Mouse (Mus musculus) liver, adult 2 months (tissue): Measurements from ENCODE around the gene Shld2. TPM values are rescaled to one million over a fixed set of nuclear protein-coding genes. Genes with fewer than 3 reads are reported as not detected.
A peak's percentile ranks its signal among the peaks of the same experiment; 100 is the strongest.

Experiments
- DNase-seq: peaks from one replicate; pipeline ENCODE4 v3.0.0-alpha.2; 2011; ENCODE audit warnings: low read depth, low spot score; ENCODE audit errors: extremely low read depth
- H3K27ac ChIP-seq: fragments of 200-500 bp; replicated peaks from 2 replicates; pipeline ENCODE4 v1.5.1; 2012; ENCODE audit warnings: low read depth, mild to moderate bottlenecking, control low read depth, inconsistent platforms, low read length; ENCODE audit not compliant: insufficient read depth
- H3K27me3 ChIP-seq: fragments of 200-500 bp; 2 replicates; pipeline ENCODE4 v1.6.1; 2012; ENCODE audit warnings: mild to moderate bottlenecking, moderate library complexity, low read length, inconsistent platforms; ENCODE audit not compliant: control insufficient read depth, insufficient read depth
- H3K36me3 ChIP-seq: fragments of 200-500 bp; 2 replicates; pipeline ENCODE4 v1.6.1; 2012; ENCODE audit warnings: low read length, inconsistent platforms; ENCODE audit not compliant: control insufficient read depth, insufficient read depth
- H3K4me1 ChIP-seq: fragments of 200-500 bp; 2 replicates; pipeline ENCODE4 v1.6.1; 2011; ENCODE audit warnings: low read length; ENCODE audit not compliant: control insufficient read depth, insufficient read depth
- H3K4me3 ChIP-seq: fragments of 200-500 bp; 2 replicates; pipeline ENCODE4 v1.5.1; 2011; ENCODE audit warnings: low read depth, mild to moderate bottlenecking, control low read depth, low read length, moderate library complexity; ENCODE audit not compliant: insufficient read depth
- H3K79me2 ChIP-seq: fragments of 200-500 bp; 2 replicates; pipeline ENCODE4 v1.6.1; 2012; ENCODE audit warnings: inconsistent platforms, mild to moderate bottlenecking, low read length, moderate library complexity; ENCODE audit not compliant: control insufficient read depth, insufficient read depth
- H3K9ac ChIP-seq: fragments of 200-500 bp; 2 replicates; pipeline ENCODE4 v1.6.1; 2012; ENCODE audit warnings: low read depth, mild to moderate bottlenecking, control low read depth, inconsistent platforms, low read length
- CTCF ChIP-seq: fragments of 200-500 bp; IDR thresholded peaks from 2 replicates; pipeline ENCODE4 v1.5.1; 2011; ENCODE audit warnings: low read depth, low read length, control low read depth
- POLR2A ChIP-seq: fragments of 200-500 bp; IDR thresholded peaks from 2 replicates; pipeline ENCODE4 v1.6.1; 2011; ENCODE audit warnings: low read length, control low read depth; ENCODE audit not compliant: insufficient read depth; ENCODE audit errors: extremely low read depth
- WGBS: fragments of 180-500 bp; shearing (Covaris S2); methylation state at CpG from one replicate; pipeline ENCODE4 v1.1.7; 2018; 5-methylcytosine and 5-hydroxymethylcytosine counted together
- polyA plus RNA-seq: library from polyadenylated mRNA; depleted of rRNA; stranded (reverse); fragments of >200 nt; gene quantifications from 2 replicates; pipeline ENCODE4 v1.2.3, GENCODE M21; 2012
- total RNA-seq: library from RNA; depleted of rRNA; stranded (reverse); fragments of >200 nt; gene quantifications from 2 replicates; pipeline ENCODE4 v1.2.3, GENCODE M21; 2014

The Shld2 gene
- total and polyA plus RNA-seq, 2 experiments: 12.2 to 36.4 TPM

GRCm38 (mm10) chr14:34223362-34223898, 86.9 kb downstream of the Shld2 start:
- Histone ChIP-seq H3K9ac (no peak overlapping the region), H3K4me3 (no peak overlapping the region), H3K27ac (no peak overlapping the region), H3K36me3 (no peaks in the 10 kb centered on the region), H3K4me1 (no peaks in the 10 kb centered on the region), H3K79me2 (no peaks in the 10 kb centered on the region), H3K27me3 (peaks cover 3% of the 10 kb centered on the region; the same call in 1 of the 2 replicates)
- no peak for DNase-seq
- WGBS: 84% methylated on average over 5 of the region's 5 CpGs
- TF ChIP-seq POLR2A (no peak), CTCF (no peak)

- Histone ChIP-seq H3K27me3 (peaks cover 3% of the 10 kb centered on the region; the same call in 1 of the 2 replicates), H3K4me3 (no peak overlapping the region), H3K27ac (no peak overlapping the region), H3K4me1 (no peaks in the 10 kb centered on the region), H3K9ac (no peak overlapping the region), H3K36me3 (no peaks in the 10 kb centered on the region), H3K79me2 (no peaks in the 10 kb centered on the region)
- no peak for TF ChIP-seq POLR2A
- no peak for TF ChIP-seq CTCF
- 77% methylated on average over 5 of the region's 5 CpGs for WGBS
- no peak for DNase-seq
Measured at GRCm38 (mm10) chr14:34221416-34222077, 88.7 kb downstream of the Shld2 start.

GRCm38 (mm10) chr14:34220426-34220825, 89.9 kb downstream of the Shld2 start:
- no peak overlapping the region for H3K9ac ChIP-seq
- H3K27me3 ChIP-seq: peaks cover 3% of the 10 kb centered on the region; the same call in 1 of the 2 replicates
- H3K79me2 ChIP-seq: no peaks in the 10 kb centered on the region
- 73% methylated on average over 5 of the region's 5 CpGs for WGBS
- no peak overlapping the region for H3K27ac ChIP-seq
- no peak for TF ChIP-seq CTCF
- no peak for TF ChIP-seq POLR2A
- no peaks in the 10 kb centered on the region for H3K36me3 ChIP-seq
- H3K4me1 ChIP-seq: no peaks in the 10 kb centered on the region
- H3K4me3 ChIP-seq: no peak overlapping the region
- no peak for DNase-seq

- H3K79me2 ChIP-seq: no peaks in the 10 kb centered on the region
- 0 out of 2 replicates have a peak overlapping the region, but pooled peaks have one; percentile 5 for H3K4me3 ChIP-seq
- WGBS: 9% methylated on average over 29 of the region's 29 CpGs
- TF ChIP-seq CTCF (no peak), POLR2A (no peak)
- H3K27ac ChIP-seq: no peak overlapping the region
- H3K36me3 ChIP-seq: no peaks in the 10 kb centered on the region
- H3K27me3 ChIP-seq: peaks cover 3% of the 10 kb centered on the region; the same call in 1 of the 2 replicates
- DNase-seq: no peak
- H3K9ac ChIP-seq: no peak overlapping the region
- no peaks in the 10 kb centered on the region for H3K4me1 ChIP-seq
Measured at GRCm38 (mm10) chr14:34219786-34220198, 90.5 kb downstream of the Shld2 start.

- H3K36me3 ChIP-seq: no peaks in the 10 kb centered on the region
- H3K4me3 ChIP-seq: 0 out of 2 replicates have a peak within 1 kb of the TSS, but pooled peaks have one; percentile 5
- no peak within 1 kb of the TSS for H3K9ac ChIP-seq
- H3K4me1 ChIP-seq: no peaks in the 10 kb centered on the region
- no peak within 1 kb of the TSS for H3K27ac ChIP-seq
- no peak for DNase-seq
- TF ChIP-seq CTCF (no peak), POLR2A (no peak)
- 70% methylated on average over 6 of the region's 6 CpGs for WGBS
- no peaks in the 10 kb centered on the region for H3K79me2 ChIP-seq
- peaks cover 3% of the 10 kb centered on the region; the same call in 1 of the 2 replicates for H3K27me3 ChIP-seq
Measured at GRCm38 (mm10) chr14:34219295-34219694, 91.0 kb downstream of the Shld2 start, which contains the start of gene Syt15. Gene Syt15 (plus strand): TSS chr14:34219595.
